Mouse (Mus musculus) ES-Bruce4 (cell line): ENCODE data around the gene Rfx5. TPM values are rescaled to one million over a fixed set of nuclear protein-coding genes. Genes with fewer than 3 reads are reported as not detected.
A peak's percentile ranks its signal among the peaks of the same experiment; 100 is the strongest.

Experiments used
- H3K27ac ChIP-seq: 2 replicates; pipeline ENCODE4 v1.5.1; 2012; ENCODE audit warnings: low read length, inconsistent platforms; ENCODE audit not compliant: insufficient read depth
- H3K27me3 ChIP-seq: 2 replicates; pipeline ENCODE4 v1.6.1; 2012; ENCODE audit warnings: mild to moderate bottlenecking, low read length, inconsistent platforms; ENCODE audit not compliant: control insufficient read depth, poor library complexity, insufficient read depth, severe bottlenecking
- H3K36me3 ChIP-seq: 2 replicates; pipeline ENCODE4 v1.6.1; 2012; ENCODE audit warnings: inconsistent platforms, mild to moderate bottlenecking, low read length, moderate library complexity; ENCODE audit not compliant: control insufficient read depth, poor library complexity, insufficient read depth, severe bottlenecking
- H3K4me1 ChIP-seq: one replicate; pipeline ENCODE4 v1.8.1; 2011; ENCODE audit warnings: low read length; ENCODE audit not compliant: control insufficient read depth, insufficient read depth
- H3K4me3 ChIP-seq: 2 replicates; pipeline ENCODE4 v1.5.1; 2011; ENCODE audit warnings: low read depth, mild to moderate bottlenecking, low read length
- H3K9ac ChIP-seq: 2 replicates; pipeline ENCODE4 v1.6.1; 2012; ENCODE audit warnings: low read depth, mild to moderate bottlenecking, inconsistent platforms; ENCODE audit not compliant: poor library complexity, severe bottlenecking
- H3K9me3 ChIP-seq: replicated peaks from 2 replicates; pipeline ENCODE4 v1.6.1; 2012; ENCODE audit warnings: mild to moderate bottlenecking, low read length, inconsistent platforms; ENCODE audit not compliant: control insufficient read depth, poor library complexity, insufficient read depth, severe bottlenecking
- CTCF ChIP-seq: IDR thresholded peaks from one replicate; pipeline ENCODE4 v1.8.1; 2011; ENCODE audit warnings: low read depth, low read length
- EP300 ChIP-seq: IDR thresholded peaks from 2 replicates; pipeline ENCODE4 v1.6.1; 2011; ENCODE audit warnings: low read depth, low read length; ENCODE audit not compliant: insufficient read depth
- POLR2A ChIP-seq: IDR thresholded peaks from one replicate; pipeline ENCODE4 v1.8.1; 2011; ENCODE audit warnings: low read length; ENCODE audit not compliant: insufficient read depth
- polyA plus RNA-seq: library from polyadenylated mRNA; stranded (reverse); fragments of >200 nt; gene quantifications from 2 replicates; pipeline ENCODE4 v1.2.4, GENCODE M21; 2011; ENCODE audit warnings: low read depth; ENCODE audit not compliant: missing spikeins, insufficient read depth, insufficient read length

Gene Rfx5
- polyA plus RNA-seq, 1 experiment: 24.8 TPM

DNA sequence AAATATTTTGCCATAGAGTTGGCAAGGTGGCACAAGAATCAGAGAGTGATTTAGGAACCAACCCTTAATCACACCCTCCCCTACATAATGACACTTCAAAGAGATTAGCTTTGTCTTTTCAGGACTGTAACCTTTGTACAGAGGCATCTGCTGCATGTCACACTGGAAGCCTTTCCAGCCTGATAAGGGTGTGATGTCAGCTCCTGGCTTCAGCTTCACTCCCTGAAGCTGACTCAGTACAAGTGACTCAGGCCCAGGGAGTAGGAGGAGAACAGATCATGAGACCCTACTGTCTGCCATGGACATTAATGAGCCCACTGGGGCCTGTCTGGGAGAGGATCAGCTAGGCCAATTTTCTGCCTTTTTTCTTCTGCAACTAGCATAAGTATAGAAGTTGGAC lies 33.7 kb downstream of the Rfx5 start:
- Histone ChIP-seq H3K4me1 (no peaks in the 10 kb centered on the region), H3K4me3 (no peak overlapping the region), H3K27ac (no peak overlapping the region), H3K9me3 (no peaks in the 10 kb centered on the region), H3K27me3 (no peaks in the 10 kb centered on the region), H3K9ac (no peak overlapping the region), H3K36me3 (no peaks in the 10 kb centered on the region)
- TF ChIP-seq EP300 (no peak), CTCF (no peak), POLR2A (no peak)

DNA sequence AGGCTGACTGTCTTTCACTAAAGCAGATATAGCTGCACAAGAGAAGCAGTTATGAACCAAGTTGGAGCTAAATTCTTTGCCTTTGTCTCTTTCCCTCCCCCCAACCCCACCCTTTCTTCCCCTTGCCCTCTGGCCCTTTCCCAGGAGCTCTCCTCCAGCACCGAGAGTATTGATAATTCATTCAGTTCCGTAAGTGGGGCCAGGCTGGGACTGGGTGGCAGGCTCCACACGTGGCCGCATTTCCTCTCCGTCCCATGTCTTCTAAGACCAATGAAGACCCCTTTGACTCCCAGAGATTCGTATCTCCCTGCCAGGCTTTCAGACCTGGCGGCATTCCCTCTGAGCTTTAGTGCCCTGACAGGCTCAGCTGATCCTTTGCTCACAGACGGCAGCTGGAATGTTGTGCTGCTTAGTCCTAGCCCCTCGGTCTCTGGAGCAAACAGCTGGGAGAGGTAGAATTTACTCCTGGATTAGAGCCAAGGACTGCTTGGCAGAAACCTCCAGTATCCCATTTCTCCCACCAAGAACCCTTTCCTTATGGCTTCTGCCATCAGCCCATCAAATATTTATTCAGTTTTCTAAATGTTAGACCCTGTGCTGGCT lies 35.4 kb downstream of the Rfx5 start:
- no peaks in the 10 kb centered on the region for H3K9me3 ChIP-seq
- H3K4me3 ChIP-seq: no peak overlapping the region
- H3K27ac ChIP-seq: no peak overlapping the region
- H3K4me1 ChIP-seq: no peaks in the 10 kb centered on the region
- H3K9ac ChIP-seq: no peak overlapping the region
- TF ChIP-seq EP300 (no peak), POLR2A (no peak), CTCF (no peak)
- no peaks in the 10 kb centered on the region for H3K36me3 ChIP-seq
- H3K27me3 ChIP-seq: no peaks in the 10 kb centered on the region

DNA sequence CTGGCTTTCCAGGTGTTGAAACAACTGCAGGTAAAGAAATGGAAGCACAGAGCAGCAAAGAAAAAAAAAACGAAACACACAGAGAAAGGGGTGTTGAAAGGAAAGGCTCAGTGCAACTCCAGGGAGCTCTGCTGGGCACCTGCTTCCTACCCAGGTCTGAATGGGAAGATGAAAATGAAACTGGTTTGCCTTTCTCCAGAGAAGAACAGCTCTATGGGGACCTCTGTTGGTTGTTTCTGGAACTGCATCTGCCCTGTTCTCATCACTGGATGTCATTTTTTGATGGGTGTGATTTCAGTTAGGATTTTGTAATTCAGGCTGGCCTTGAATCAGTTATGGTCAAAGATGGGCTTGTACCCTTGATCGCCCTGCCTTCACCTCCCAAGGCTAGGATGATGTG lies 43.1 kb downstream of the Rfx5 start:
- Histone ChIP-seq H3K36me3 (peaks cover 27% of the 10 kb centered on the region), H3K4me1 (no peaks in the 10 kb centered on the region), H3K4me3 (no peak overlapping the region), H3K9me3 (no peaks in the 10 kb centered on the region), H3K27ac (no peak overlapping the region), H3K27me3 (no peaks in the 10 kb centered on the region), H3K9ac (no peak overlapping the region)
- peak; percentile 46 for TF ChIP-seq CTCF
- no peak for TF ChIP-seq POLR2A

DNA sequence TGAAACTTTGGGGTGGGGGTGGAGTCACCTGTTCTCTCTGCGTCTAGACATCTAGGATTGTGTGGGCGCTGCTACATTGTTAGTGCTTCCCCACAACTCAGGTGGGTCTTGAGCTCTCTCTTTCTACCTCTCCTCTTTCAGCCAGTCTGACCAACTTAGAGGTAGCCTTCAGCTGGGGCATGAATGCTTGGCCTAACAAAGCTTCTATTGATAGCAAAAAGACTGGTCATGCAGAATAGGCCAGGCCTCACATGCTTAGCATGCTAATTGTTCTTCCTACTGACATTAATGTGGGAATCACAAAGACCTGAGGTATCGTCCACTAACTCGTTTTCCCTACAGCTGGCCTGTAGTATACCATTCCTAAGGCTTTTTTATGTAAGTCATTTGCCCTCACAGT lies 48.7 kb downstream of the Rfx5 start:
- Histone ChIP-seq H3K4me1 (no peaks in the 10 kb centered on the region), H3K4me3 (no peak overlapping the region), H3K9me3 (no peaks in the 10 kb centered on the region), H3K27ac (no peak overlapping the region), H3K27me3 (no peaks in the 10 kb centered on the region), H3K36me3 (peaks cover 29% of the 10 kb centered on the region), H3K9ac (no peak overlapping the region)
- no peak for TF ChIP-seq EP300
- no peak for TF ChIP-seq CTCF
- TF ChIP-seq POLR2A: no peak

DNA sequence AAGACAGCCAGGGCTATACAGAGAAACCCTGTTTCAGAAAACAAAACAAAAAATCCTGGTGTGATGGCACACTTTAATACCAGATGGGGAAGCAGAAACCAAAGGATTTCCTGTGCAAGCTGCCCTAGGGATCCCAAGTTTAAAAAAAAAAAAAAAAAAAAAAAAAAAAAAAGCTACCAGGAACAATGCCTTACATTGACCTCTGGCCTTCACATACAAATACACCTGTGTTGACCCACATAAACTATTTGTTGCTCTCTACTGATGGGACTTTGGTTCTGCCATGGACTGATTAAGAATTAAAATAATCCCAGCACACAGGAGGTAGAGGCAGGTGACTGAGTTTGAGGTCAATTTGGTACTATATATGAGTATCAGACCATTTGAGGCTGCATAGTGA lies 49.4 kb downstream of the Rfx5 start:
- Histone ChIP-seq H3K9me3 (no peaks in the 10 kb centered on the region), H3K4me1 (no peaks in the 10 kb centered on the region), H3K27ac (no peak overlapping the region), H3K36me3 (peaks cover 29% of the 10 kb centered on the region), H3K9ac (no peak overlapping the region), H3K27me3 (no peaks in the 10 kb centered on the region), H3K4me3 (no peak overlapping the region)
- no peak for TF ChIP-seq CTCF
- no peak for TF ChIP-seq EP300
- TF ChIP-seq POLR2A: no peak

DNA sequence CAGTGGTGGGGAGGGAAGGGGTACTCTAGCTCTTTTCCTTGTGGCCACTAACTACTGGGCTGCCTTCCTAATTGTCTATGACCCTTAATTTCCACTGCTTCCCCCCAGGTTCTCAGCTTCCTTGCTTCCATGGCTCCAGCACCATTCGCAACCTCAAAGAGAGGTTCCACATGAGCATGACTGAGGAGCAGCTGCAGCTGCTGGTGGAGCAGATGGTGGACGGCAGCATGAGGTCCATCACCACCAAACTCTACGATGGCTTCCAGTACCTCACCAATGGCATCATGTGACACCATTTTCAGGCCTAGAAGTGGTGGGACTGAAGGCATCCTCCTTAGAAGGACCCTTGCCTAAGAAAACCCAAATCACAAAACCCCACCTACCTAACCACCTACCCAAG lies 51.8 kb downstream of the Rfx5 start:
- Histone ChIP-seq H3K27me3 (no peaks in the 10 kb centered on the region), H3K36me3 (peaks cover 27% of the 10 kb centered on the region), H3K9me3 (no peaks in the 10 kb centered on the region), H3K9ac (no peak overlapping the region), H3K4me3 (no peak overlapping the region), H3K4me1 (no peaks in the 10 kb centered on the region), H3K27ac (no peak overlapping the region)
- TF ChIP-seq EP300 (no peak), POLR2A (no peak), CTCF (no peak)
